Mouse (Mus musculus): ENCODE measurements around the gene Mpz. TPM values are rescaled to one million over a fixed set of nuclear protein-coding genes. Genes with fewer than 3 reads are reported as not detected.
"Not testable (repeated sequence)": the region's sequence is repeated elsewhere in the genome, so short reads cannot be mapped to it uniquely, and the experiment has no call there.

Gene Mpz
- polyA plus RNA-seq, 1 experiment from 2014 or later: 6.8 TPM

DNA sequence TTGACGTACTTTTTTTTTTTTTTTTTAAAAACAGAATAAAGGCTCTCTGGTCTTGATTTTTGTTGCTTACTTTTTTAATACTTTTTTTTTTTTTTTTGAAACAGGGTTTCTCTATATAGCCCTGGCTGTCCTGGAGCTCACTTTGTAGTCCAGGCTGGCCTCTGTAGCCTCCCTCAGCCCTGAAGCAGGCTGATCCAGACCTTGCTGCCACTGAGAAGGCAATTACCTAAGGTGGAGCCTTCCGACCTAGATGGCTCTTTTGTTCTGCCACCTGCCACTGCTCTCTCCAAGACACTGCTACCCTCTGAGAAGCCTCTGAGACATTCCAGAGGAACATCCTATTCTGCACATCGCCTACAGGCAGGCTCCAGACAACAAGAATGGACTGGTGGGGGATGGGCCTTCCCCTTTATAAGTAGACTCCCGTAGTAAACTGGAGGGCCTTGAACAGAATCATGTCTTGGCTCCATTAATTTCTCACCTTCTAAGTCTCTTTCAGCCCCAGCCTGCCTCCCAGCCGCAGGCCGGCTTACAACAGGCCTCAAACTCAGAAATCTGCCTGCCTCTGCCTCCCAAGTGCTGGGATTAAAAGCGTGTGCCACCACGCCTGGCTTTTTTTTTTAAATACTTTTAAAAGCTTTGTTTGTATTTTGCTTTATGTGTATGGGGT lies 12.9 kb upstream of the Mpz start:
- not testable (repeated sequence) for H3K4me2 ChIP-seq; H3K27me3 ChIP-seq; ATAC-seq (ENCODE audit: insufficient number of reproducible peaks, low FRiP score, low TSS enrichment, low read depth); H3K9ac ChIP-seq; H3K9me3 ChIP-seq; H3K4me3 ChIP-seq; H3K27ac ChIP-seq; H3K4me1 ChIP-seq
- WGBS: 87% methylated on average over 8 of the region's 8 CpGs
- peaks cover 78% of the 10 kb centered on the region for H3K36me3 ChIP-seq

DNA sequence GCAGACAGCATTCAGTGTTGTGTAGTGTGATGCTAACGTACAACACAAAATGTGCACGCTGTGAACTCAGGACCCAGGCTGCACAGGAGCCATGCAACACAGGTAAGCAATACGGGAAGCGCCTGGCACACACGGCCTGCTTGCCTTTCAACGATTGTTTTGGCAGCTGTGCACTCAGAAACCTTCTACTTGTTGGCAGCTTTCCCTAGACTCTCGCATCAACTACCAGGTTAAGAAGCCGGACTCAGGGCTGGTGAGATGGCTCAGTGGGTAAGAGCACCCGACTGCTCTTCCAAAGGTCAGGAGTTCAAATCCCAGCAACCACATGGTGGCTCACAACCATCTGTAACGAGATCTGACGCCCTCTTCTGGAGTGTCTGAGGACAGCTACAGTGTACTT lies 7.5 kb upstream of the Mpz start:
- H3K27ac ChIP-seq; H3K9me3 ChIP-seq; H3K4me3 ChIP-seq; H3K4me2 ChIP-seq; ATAC-seq (ENCODE audit: insufficient number of reproducible peaks, low FRiP score, low TSS enrichment, low read depth); H3K27me3 ChIP-seq; H3K4me1 ChIP-seq; H3K9ac ChIP-seq: not testable (repeated sequence)
- 75% methylated on average over 11 of the region's 11 CpGs for WGBS
- peaks cover 61% of the 10 kb centered on the region for H3K36me3 ChIP-seq

DNA sequence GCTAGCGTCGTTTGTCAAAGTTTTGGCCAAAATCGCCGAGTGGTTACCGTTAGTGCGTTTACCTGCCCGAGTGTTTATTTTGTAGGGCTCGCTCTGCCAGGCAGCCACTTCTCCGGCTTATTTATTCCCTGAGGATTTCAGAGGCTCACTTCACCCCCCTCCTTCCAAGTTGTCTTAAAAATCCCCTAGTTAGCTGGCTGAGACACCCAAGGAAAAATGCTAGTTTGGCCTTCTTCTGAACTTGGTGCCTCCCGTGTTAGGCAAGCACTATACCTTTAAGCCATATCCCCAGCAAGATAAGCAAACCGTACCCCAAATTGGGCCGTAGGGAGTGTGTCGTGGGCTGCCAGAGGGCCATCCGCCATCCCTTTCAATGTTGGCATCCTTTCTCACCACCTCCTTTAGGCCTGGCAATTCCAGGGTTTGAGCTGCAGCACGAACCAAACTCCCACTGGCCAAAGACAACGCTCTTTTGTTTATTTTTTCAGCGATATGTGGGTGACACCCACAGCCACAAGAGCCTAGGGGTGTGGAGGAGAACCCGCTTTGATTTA lies 404 bp downstream of the Mpz start:
- Histone ChIP-seq H3K9me3 (no peaks in the 10 kb centered on the region), H3K4me2 (peak overlapping the region; percentile 85), H3K27ac (peak overlapping the region; percentile 90), H3K9ac (peak overlapping the region; percentile 90), H3K4me1 (peaks cover 14% of the 10 kb centered on the region), H3K36me3 (peaks cover 2% of the 10 kb centered on the region; the same call in 1 of the 2 replicates), H3K27me3 (peaks cover 3% of the 10 kb centered on the region), H3K4me3 (peak overlapping the region; percentile 99)
- WGBS: 3% methylated on average over 18 of the region's 18 CpGs
- no peak for ATAC-seq (ENCODE audit: insufficient number of reproducible peaks, low FRiP score, low TSS enrichment, low read depth)

DNA sequence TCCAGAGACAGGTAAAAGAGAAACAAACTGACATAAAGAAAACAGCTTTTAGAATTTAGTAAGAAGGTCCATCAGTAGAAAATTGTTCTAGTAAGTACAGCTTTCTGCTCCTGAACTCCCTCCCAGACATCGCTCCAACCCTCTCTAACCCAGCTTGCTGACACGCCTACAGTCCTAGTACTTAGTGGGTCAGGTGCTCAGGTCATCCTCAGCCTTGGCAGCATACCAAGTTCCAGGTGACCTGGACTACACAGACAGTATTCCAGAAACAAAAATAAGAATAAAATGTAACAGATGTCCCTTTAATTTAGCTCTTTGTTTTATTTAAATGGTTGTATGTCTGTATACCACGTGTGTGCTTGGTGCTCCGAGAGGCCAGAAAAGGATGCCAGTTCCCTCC lies 1.5 kb downstream of the Mpz start:
- H3K4me1 ChIP-seq: peaks cover 14% of the 10 kb centered on the region
- no peaks in the 10 kb centered on the region for H3K9me3 ChIP-seq
- no peak overlapping the region for H3K4me2 ChIP-seq
- no peaks in the 10 kb centered on the region for H3K36me3 ChIP-seq
- no peak overlapping the region for H3K27ac ChIP-seq
- H3K9ac ChIP-seq: no peak overlapping the region
- H3K4me3 ChIP-seq: no peak overlapping the region
- WGBS: 83% methylated on average over 4 of the region's 4 CpGs
- no peak for ATAC-seq (ENCODE audit: insufficient number of reproducible peaks, low FRiP score, low TSS enrichment, low read depth)
- H3K27me3 ChIP-seq: peaks cover 10% of the 10 kb centered on the region

DNA sequence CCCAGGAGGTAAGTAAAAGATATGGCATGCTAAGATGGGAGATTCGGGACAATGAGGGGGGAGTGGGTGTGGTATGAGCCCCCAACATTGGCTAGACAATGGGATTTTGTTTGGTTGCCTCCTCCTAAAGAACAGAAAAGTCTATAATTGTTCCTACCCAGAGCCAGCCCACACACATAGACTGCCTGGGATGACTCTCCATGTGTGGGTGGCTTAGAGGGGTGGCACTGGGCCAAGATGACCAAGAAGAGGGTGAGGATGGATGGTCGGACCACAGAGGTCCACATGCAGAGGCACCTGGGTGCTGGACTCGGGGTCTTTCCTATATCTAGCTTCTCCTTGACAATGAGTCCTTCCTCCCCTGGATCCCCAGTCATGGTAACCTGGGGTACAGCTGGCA lies 6.1 kb downstream of the Mpz start:
- Histone ChIP-seq H3K4me3 (no peak overlapping the region), H3K27me3 (peaks cover 30% of the 10 kb centered on the region), H3K9me3 (no peaks in the 10 kb centered on the region), H3K4me2 (no peak overlapping the region), H3K9ac (no peak overlapping the region), H3K36me3 (no peaks in the 10 kb centered on the region), H3K4me1 (peaks cover 9% of the 10 kb centered on the region; the same call in 1 of the 2 replicates), H3K27ac (no peak overlapping the region)
- ATAC-seq (ENCODE audit: insufficient number of reproducible peaks, low FRiP score, low TSS enrichment, low read depth): no peak
- 78% methylated on average over 3 of the region's 3 CpGs for WGBS

DNA sequence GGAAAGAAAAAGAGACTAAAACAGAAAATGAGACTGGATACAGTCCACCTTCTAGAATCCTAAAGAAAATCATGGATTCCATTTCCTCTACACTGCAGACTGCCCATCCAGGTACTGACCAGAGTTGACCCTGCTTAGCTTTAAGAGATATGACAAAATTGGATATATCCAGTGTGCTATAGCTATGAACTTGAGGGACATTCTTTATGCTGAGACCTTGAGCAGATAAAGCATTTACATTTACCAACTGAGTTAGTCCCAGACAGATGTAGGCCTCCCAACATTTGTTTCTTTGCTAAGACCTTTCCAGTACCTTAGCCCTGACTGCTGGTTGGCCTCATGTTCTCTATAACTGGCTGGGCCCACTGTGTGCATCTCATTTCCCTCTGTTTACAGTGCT lies 7.5 kb downstream of the Mpz start:
- no peak overlapping the region for H3K4me3 ChIP-seq
- no peak overlapping the region for H3K9ac ChIP-seq
- no peak overlapping the region for H3K4me2 ChIP-seq
- no peaks in the 10 kb centered on the region for H3K9me3 ChIP-seq
- no peak overlapping the region for H3K27ac ChIP-seq
- H3K27me3 ChIP-seq: peaks cover 30% of the 10 kb centered on the region
- H3K4me1 ChIP-seq: peaks cover 9% of the 10 kb centered on the region; the same call in 1 of the 2 replicates
- no peak for ATAC-seq (ENCODE audit: insufficient number of reproducible peaks, low FRiP score, low TSS enrichment, low read depth)
- H3K36me3 ChIP-seq: no peaks in the 10 kb centered on the region

DNA sequence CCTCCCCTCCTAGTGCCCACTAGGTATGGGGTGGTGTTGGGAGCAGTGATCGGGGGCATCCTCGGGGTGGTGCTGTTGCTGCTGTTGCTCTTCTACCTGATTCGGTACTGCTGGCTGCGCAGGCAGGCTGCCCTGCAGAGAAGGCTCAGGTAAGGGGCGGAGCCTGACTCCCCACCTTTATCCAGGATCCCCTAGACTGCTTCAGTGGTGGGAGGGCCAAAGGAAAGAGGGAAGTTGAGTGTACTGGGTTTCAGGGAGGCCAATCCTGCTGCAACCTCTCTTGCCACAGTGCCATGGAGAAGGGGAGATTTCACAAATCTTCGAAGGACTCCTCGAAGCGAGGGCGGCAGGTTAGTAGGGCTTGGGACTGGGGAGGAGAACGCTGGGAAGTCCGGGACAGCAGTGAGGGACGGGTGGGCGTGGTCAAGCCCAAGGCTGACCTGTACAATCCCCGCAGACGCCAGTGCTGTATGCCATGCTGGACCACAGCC lies 9.0 kb downstream of the Mpz start:
- H3K4me2 ChIP-seq: peak overlapping the region; percentile 41
- ATAC-seq (ENCODE audit: insufficient number of reproducible peaks, low FRiP score, low TSS enrichment, low read depth): no peak
- no peaks in the 10 kb centered on the region for H3K36me3 ChIP-seq
- peaks cover 9% of the 10 kb centered on the region; the same call in 1 of the 2 replicates for H3K4me1 ChIP-seq
- no peak overlapping the region for H3K9ac ChIP-seq
- peak overlapping the region; percentile 21 for H3K4me3 ChIP-seq
- no peaks in the 10 kb centered on the region for H3K9me3 ChIP-seq
- 5% methylated on average over 15 of the region's 15 CpGs for WGBS
- no peak overlapping the region for H3K27ac ChIP-seq
- peaks cover 30% of the 10 kb centered on the region for H3K27me3 ChIP-seq

DNA sequence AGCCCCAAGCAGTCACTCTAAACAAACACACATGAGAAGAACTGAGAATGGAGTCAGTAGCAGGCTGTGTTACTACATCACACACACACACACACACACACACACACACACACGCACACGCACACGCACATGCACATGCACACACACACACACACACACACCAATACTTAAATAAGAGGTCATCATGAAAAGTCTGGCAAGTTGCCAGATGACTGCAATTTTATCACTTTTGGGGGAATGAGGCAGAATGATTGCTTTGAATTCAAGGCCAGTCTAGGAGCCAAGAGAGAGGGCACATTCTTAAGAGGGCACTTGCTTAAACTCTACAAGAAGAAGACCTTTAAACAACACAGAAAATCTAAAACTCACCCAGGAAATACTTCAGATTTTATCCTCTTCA lies 12.0 kb downstream of the Mpz start:
- no peak overlapping the region for H3K4me2 ChIP-seq
- no peak overlapping the region for H3K9ac ChIP-seq
- WGBS: 85% methylated on average over 3 of the region's 3 CpGs
- peaks cover 9% of the 10 kb centered on the region; the same call in 1 of the 2 replicates for H3K4me1 ChIP-seq
- no peak for ATAC-seq (ENCODE audit: insufficient number of reproducible peaks, low FRiP score, low TSS enrichment, low read depth)
- no peaks in the 10 kb centered on the region for H3K36me3 ChIP-seq
- no peak overlapping the region for H3K4me3 ChIP-seq
- H3K27me3 ChIP-seq: peaks cover 19% of the 10 kb centered on the region
- no peaks in the 10 kb centered on the region for H3K9me3 ChIP-seq
- no peak overlapping the region for H3K27ac ChIP-seq

DNA sequence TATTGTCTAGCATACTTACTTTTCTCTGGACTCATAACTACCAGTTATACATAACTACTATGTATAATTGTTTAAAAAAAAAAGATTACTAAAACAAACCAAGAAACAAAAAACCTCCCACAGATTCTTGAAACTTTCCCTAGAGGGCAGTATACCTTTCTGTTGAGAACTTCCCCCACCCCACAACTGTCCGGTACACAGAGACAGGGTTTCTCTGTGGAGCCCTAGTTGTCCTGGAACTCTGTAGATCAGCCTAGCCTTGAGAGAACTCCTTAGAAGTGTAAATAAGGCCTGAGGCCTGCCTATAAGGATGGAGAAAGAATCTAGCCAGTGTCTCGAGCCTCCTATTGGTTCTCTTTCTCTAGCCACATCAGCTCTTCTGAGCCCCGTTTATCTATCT lies 13.7 kb downstream of the Mpz start:
- no peaks in the 10 kb centered on the region for H3K36me3 ChIP-seq
- H3K4me3 ChIP-seq: no peak overlapping the region
- H3K27ac ChIP-seq: no peak overlapping the region
- no peak overlapping the region for H3K9ac ChIP-seq
- no peaks in the 10 kb centered on the region for H3K9me3 ChIP-seq
- WGBS: 36% methylated on average over 3 of the region's 3 CpGs
- H3K4me1 ChIP-seq: peaks cover 9% of the 10 kb centered on the region; the same call in 1 of the 2 replicates
- no peak for ATAC-seq (ENCODE audit: insufficient number of reproducible peaks, low FRiP score, low TSS enrichment, low read depth)
- no peak overlapping the region for H3K4me2 ChIP-seq
- H3K27me3 ChIP-seq: peaks cover 9% of the 10 kb centered on the region; the same call in 1 of the 2 replicates

DNA sequence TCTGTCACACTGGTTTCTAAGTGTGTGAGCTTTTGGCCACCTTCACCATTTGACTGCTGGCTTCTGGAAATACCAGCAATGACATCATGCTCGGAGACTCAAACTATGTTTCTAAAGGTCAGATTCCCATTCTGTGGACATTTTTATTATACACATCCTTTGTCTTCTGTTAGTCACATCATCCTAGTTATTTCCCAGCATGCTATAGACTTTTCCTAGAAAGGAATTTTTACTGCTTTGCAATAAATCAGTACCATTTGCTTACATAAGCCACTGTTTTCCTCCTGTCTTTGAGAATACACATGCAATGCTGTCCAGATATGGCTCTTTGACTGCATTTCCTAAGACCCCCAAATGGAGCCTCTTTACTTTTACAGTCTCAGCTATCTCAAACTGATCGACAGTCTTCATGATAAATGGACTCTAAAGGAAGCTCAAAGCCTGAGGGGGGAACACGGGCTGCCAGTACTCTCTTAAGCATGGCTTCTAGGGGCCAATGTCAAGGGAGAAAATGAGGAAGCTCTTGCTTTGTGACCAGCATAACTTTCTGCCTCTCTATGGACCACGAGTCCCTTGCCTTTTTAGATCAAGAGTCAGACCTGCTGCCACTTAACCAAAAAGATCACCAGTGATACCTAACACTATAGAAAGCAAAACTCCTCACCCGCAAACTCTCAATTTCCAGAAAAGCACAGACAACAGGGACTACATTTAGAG lies 15.3 kb downstream of the Mpz start:
- H3K4me1 ChIP-seq: no peaks in the 10 kb centered on the region
- no peak for ATAC-seq (ENCODE audit: insufficient number of reproducible peaks, low FRiP score, low TSS enrichment, low read depth)
- no peak overlapping the region for H3K27ac ChIP-seq
- H3K4me2 ChIP-seq: no peak overlapping the region
- no peaks in the 10 kb centered on the region for H3K9me3 ChIP-seq
- WGBS: 58% methylated on average over 5 of the region's 5 CpGs
- H3K4me3 ChIP-seq: no peak overlapping the region
- H3K27me3 ChIP-seq: no peaks in the 10 kb centered on the region
- no peak overlapping the region for H3K9ac ChIP-seq
- H3K36me3 ChIP-seq: no peaks in the 10 kb centered on the region

DNA sequence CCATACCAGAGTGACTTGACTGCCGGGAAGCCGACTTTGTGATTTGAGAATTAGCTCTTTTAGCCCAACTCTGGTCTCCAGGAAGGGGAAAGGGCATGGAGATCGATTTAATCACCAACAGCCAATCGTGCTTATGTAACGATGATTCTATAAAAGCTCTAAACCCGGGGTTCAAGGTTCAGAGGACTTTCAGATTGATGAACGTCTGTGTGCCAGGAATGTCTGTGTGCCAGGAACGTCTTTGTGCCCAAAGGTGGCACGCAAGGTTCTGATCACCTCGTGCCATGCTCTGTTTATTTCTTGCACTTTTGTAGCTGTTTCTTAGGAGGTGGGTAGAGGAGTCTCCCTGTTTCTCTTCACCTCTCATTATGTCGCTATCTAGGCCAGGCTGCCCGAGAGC lies 18.4 kb downstream of the Mpz start:
- no peak overlapping the region for H3K27ac ChIP-seq
- H3K9me3 ChIP-seq: no peaks in the 10 kb centered on the region
- ATAC-seq (ENCODE audit: insufficient number of reproducible peaks, low FRiP score, low TSS enrichment, low read depth): no peak
- H3K4me3 ChIP-seq: no peak overlapping the region
- no peak overlapping the region for H3K4me2 ChIP-seq
- no peaks in the 10 kb centered on the region for H3K27me3 ChIP-seq
- no peaks in the 10 kb centered on the region for H3K4me1 ChIP-seq
- no peak overlapping the region for H3K9ac ChIP-seq
- WGBS: 84% methylated on average over 12 of the region's 12 CpGs
- no peaks in the 10 kb centered on the region for H3K36me3 ChIP-seq

DNA sequence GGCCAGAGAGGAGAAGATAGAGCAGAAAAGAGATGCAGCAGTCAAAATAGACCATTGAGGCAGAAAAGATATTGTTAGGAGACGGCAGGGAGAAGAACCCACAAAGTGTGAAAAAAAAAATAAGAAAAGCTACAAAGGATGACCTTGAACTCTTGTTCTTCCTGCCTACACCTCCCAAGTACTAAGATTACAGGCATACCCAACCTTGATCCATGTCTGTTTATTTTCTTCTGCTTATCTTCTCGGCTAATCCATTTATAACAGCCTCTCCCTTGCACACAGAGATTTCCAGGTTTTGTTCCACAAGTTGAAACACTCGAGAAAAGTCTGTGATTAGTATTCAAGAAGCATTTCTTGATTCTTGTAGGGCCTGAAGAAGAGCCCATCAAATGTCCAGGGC lies 19.4 kb downstream of the Mpz start:
- Histone ChIP-seq H3K27me3 (no peaks in the 10 kb centered on the region), H3K9me3 (no peaks in the 10 kb centered on the region), H3K27ac (no peak overlapping the region), H3K4me1 (no peaks in the 10 kb centered on the region), H3K36me3 (no peaks in the 10 kb centered on the region), H3K4me3 (no peak overlapping the region), H3K4me2 (no peak overlapping the region), H3K9ac (no peak overlapping the region)
- ATAC-seq (ENCODE audit: insufficient number of reproducible peaks, low FRiP score, low TSS enrichment, low read depth): no peak
- 58% methylated on average over 3 of the region's 3 CpGs for WGBS

All from limb, embryonic 15.5 days (tissue).